Mouse (Mus musculus) spleen, adult 2 months (tissue): ENCODE results near the gene Ralgapb.

Source experiments
- CTCF ChIP-seq: fragments of 200-500 bp; IDR thresholded peaks from 2 replicates; pipeline ENCODE4 v1.5.1; 2011; ENCODE audit warnings: mild to moderate bottlenecking, inconsistent platforms; ENCODE audit not compliant: insufficient read depth, insufficient read length, insufficient replicate concordance; ENCODE audit errors: extremely low read depth
- POLR2A ChIP-seq: fragments of 200-500 bp; IDR thresholded peaks from 2 replicates; pipeline ENCODE4 v1.6.1; 2011; ENCODE audit warnings: low read depth, low read length, inconsistent platforms

DNA sequence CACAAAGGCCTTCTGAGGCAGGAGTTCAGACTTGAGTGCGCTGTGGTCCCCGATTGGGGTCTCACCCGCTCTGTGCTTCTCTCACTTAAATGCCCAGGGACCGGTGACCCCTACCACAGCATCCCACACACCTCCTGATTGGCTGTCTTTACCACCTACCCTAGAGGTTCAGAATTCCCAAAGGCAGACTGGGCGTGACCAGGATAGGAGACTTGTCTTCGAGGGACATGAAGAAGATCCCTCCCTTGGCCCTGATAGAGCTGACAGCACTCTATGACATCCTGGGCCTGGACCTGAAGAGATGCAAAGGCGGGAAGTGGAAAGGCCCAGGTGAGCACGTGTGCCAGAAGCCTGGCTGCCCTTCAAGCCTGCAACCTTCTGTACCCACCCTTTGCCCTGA, 124.9 kb downstream of the Ralgapb start:
- no peak for TF ChIP-seq CTCF
- TF ChIP-seq POLR2A, result no peak
